Comparison of ENCODE assay signal across 8 mouse cellular contexts in the genomic region with DNA sequence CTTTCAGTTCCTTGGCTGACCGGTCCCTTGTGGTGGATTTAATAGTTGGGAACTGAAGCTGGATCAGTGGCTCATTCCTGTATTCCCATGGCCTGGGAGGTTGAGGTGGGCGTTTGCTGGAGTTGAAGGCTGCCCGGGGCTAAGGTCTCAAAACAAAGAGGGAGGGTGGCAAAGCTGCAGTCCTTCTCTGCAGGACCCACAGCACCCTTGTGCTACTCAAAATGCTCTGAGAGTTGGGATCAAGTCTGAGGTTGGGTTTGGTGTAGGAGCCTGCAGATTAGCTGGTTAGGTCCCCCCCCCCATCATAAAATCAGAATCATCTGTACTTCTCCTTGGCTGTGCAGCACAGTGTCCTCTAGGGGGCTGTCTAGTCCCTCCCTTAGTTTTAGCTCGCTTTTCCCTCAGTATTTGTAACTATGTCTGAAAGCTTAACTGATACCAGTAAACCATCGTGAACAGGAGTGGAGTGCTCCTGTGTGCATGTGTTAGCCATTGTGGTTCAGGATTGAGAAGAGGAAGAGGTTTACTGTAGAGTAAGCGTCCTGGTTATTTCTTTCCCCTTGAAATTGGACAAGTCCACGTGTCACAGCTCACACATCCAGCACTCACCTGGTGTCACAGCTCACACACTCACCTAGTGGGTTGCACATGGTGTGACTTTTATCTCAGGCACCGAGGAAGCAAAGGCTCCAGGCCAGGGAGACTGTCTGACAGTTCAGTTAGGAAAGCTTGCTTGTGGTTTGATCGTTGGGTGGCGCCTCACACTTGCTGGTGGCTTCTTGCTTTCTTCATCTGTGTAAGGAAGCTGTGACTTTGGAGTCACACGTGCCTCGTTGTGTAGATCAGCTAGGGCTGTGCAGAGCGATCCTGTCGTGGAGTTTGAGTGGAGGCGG. TPM values are rescaled to one million over a fixed set of nuclear protein-coding genes. Genes with fewer than 3 reads are reported as not detected.
A peak's percentile ranks its signal among the peaks of the same experiment; 100 is the strongest.
DNase-seq lines count a peak whose midpoint lies in the region; ATAC-seq and TF ChIP-seq lines count a peak whose summit lies in the region.

No protein-coding gene starts in this region.

- no peaks in the 10 kb centered on the region for H3K27me3 ChIP-seq in lung, embryonic 15.5 days
- H3K27me3 ChIP-seq in intestine, postnatal 0 days (replicated peaks; ENCODE audit: control insufficient read depth, insufficient read depth, low read length), result no peaks in the 10 kb centered on the region
- no peaks in the 10 kb centered on the region for H3K27me3 ChIP-seq in neural tube, embryonic 14.5 days (ENCODE audit: control insufficient read depth, insufficient read depth, low read length)

- no peak overlapping the region for H3K27ac ChIP-seq in lung, embryonic 15.5 days
- H3K27ac ChIP-seq in intestine, postnatal 0 days (ENCODE audit: low read depth, low read length), result peak overlapping the region; percentile 46; the same call in 1 of the 2 replicates
- H3K27ac ChIP-seq in neural tube, embryonic 14.5 days (ENCODE audit: low read depth, low read length), result no peak overlapping the region

- peaks cover 38% of the 10 kb centered on the region for H3K4me1 ChIP-seq in lung, embryonic 15.5 days
- peaks cover 14% of the 10 kb centered on the region for H3K4me1 ChIP-seq in intestine, postnatal 0 days (replicated peaks; ENCODE audit: control insufficient read depth, insufficient read depth, low read length)
- peaks cover 30% of the 10 kb centered on the region for H3K4me1 ChIP-seq in neural tube, embryonic 14.5 days (ENCODE audit: control insufficient read depth, insufficient read depth, low read length)

- ATAC-seq in CD4-positive, CD25-positive, alpha-beta regulatory T cell, adult 4 months, result no peak
- no peak for ATAC-seq in lung, embryonic 15.5 days (ENCODE audit: borderline replicate concordance, extremely low read depth, low FRiP score, low TSS enrichment)
- ATAC-seq in intestine, postnatal 0 days, result no peak
- no peak for ATAC-seq in neural tube, embryonic 14.5 days (ENCODE audit: low read depth)

- 73% methylated on average over 15 of the region's 15 CpGs for WGBS in lung, embryonic 15.5 days
- 72% methylated on average over 15 of the region's 15 CpGs for WGBS in intestine, postnatal 0 days
- WGBS in neural tube, embryonic 14.5 days, result 84% methylated on average over 15 of the region's 15 CpGs

- peak; percentile 71 for TF ChIP-seq CTCF in intestine, postnatal 0 days (IDR thresholded peaks at IDR 0.05; ENCODE audit: low read depth)

- H3K4me3 ChIP-seq in lung, embryonic 15.5 days, result no peak overlapping the region
- no peak overlapping the region for H3K4me3 ChIP-seq in intestine, postnatal 0 days (ENCODE audit: low read depth, low read length)
- H3K4me3 ChIP-seq in neural tube, embryonic 14.5 days (ENCODE audit: low read depth, low read length), result no peak overlapping the region

- peak; percentile 82 for DNase-seq in CD4-positive, CD25-positive, alpha-beta regulatory T cell, adult 2 months (ENCODE audit: low read depth, low spot score)
- DNase-seq in lung, postnatal 10 days, result no peak
- no peak for DNase-seq in right cerebral cortex, postnatal 25 days
- DNase-seq in Muller cell, postnatal 12 days (ENCODE audit: inconsistent ontology term), result no peak

- peak overlapping the region; percentile 80; the same call in 1 of the 2 replicates for H3K4me2 ChIP-seq in lung, embryonic 15.5 days
- H3K4me2 ChIP-seq in intestine, postnatal 0 days (replicated peaks; ENCODE audit: low read depth), result no peak overlapping the region; the same call in 1 of the 2 replicates
- H3K4me2 ChIP-seq in neural tube, embryonic 14.5 days (ENCODE audit: low read depth, low read length), result peak overlapping the region; percentile 91; the same call in 1 of the 2 replicates

- H3K9me3 ChIP-seq in lung, embryonic 15.5 days, result no peaks in the 10 kb centered on the region
- no peaks in the 10 kb centered on the region for H3K9me3 ChIP-seq in intestine, postnatal 0 days (ENCODE audit: control insufficient read depth)
- H3K9me3 ChIP-seq in neural tube, embryonic 14.5 days (ENCODE audit: control insufficient read depth, low read length), result no peaks in the 10 kb centered on the region

- H3K9ac ChIP-seq in lung, embryonic 15.5 days, result no peak overlapping the region
- no peak overlapping the region for H3K9ac ChIP-seq in intestine, postnatal 0 days (ENCODE audit: low read depth, low read length)
- H3K9ac ChIP-seq in neural tube, embryonic 14.5 days (replicated peaks; ENCODE audit: low read depth, low read length), result no peak overlapping the region

- H3K36me3 ChIP-seq in lung, embryonic 15.5 days, result peaks cover 79% of the 10 kb centered on the region
- H3K36me3 ChIP-seq in intestine, postnatal 0 days (ENCODE audit: control insufficient read depth, insufficient read depth), result peaks cover 71% of the 10 kb centered on the region
- H3K36me3 ChIP-seq in neural tube, embryonic 14.5 days (ENCODE audit: control insufficient read depth, insufficient read depth, low read length), result peaks cover 78% of the 10 kb centered on the region

RNA-seq across cellular contexts. Expression of a gene that starts 4.4 kb away (rescaled TPM):
- 100 to 1,000 TPM; 255 to 357 TPM for polyA plus RNA-seq in CD4-positive, CD25-positive, alpha-beta regulatory T cell, adult 4 months (2017; shearing (Covaris generic))
- 512 and 523 TPM in 2 replicates for polyA plus RNA-seq in lung, embryonic 15.5 days (2015; fragmentation: Nextera tagmentation; extraction: Ambion mirVana)
- 125 and 127 TPM in 2 replicates for polyA plus RNA-seq in intestine, postnatal 0 days (2015; fragmentation: Nextera tagmentation; extraction: Ambion mirVana)
- polyA plus RNA-seq in neural tube, embryonic 14.5 days (2014; fragmentation: Nextera tagmentation; extraction: Ambion mirVana), result 373 and 383 TPM in 2 replicates

RNA-seq across cellular contexts. Expression of a gene that starts 10.4 kb away (rescaled TPM):
- 1 to 10 TPM; 2.0 to 2.2 TPM for polyA plus RNA-seq in CD4-positive, CD25-positive, alpha-beta regulatory T cell, adult 4 months (2017; shearing (Covaris generic))
- polyA plus RNA-seq in lung, embryonic 15.5 days (2015; fragmentation: Nextera tagmentation; extraction: Ambion mirVana), result 13.2 and 13.4 TPM in 2 replicates
- 8.1 and 8.2 TPM in 2 replicates for polyA plus RNA-seq in intestine, postnatal 0 days (2015; fragmentation: Nextera tagmentation; extraction: Ambion mirVana)
- 3.4 and 4.3 TPM in 2 replicates for polyA plus RNA-seq in neural tube, embryonic 14.5 days (2014; fragmentation: Nextera tagmentation; extraction: Ambion mirVana)

RNA-seq across cellular contexts. Expression of a gene that starts 12.5 kb away (rescaled TPM):
- 1 to 10 TPM; 6.3 to 8.2 TPM for polyA plus RNA-seq in CD4-positive, CD25-positive, alpha-beta regulatory T cell, adult 4 months (2017; shearing (Covaris generic))
- 3.4 and 4.3 TPM in 2 replicates for polyA plus RNA-seq in lung, embryonic 15.5 days (2015; fragmentation: Nextera tagmentation; extraction: Ambion mirVana)
- polyA plus RNA-seq in intestine, postnatal 0 days (2015; fragmentation: Nextera tagmentation; extraction: Ambion mirVana), result 4.1 and 4.3 TPM in 2 replicates
- 118 and 154 TPM in 2 replicates for polyA plus RNA-seq in neural tube, embryonic 14.5 days (2014; fragmentation: Nextera tagmentation; extraction: Ambion mirVana)

RNA-seq across cellular contexts. Expression of a gene that starts 16.6 kb away (rescaled TPM):
- 1,000 to 10,000 TPM; 4,417 to 6,162 TPM for polyA plus RNA-seq in CD4-positive, CD25-positive, alpha-beta regulatory T cell, adult 4 months (2017; shearing (Covaris generic))
- 114 and 138 TPM in 2 replicates for polyA plus RNA-seq in lung, embryonic 15.5 days (2015; fragmentation: Nextera tagmentation; extraction: Ambion mirVana)
- 672 and 681 TPM in 2 replicates for polyA plus RNA-seq in intestine, postnatal 0 days (2015; fragmentation: Nextera tagmentation; extraction: Ambion mirVana)
- 99.9 and 111 TPM in 2 replicates for polyA plus RNA-seq in neural tube, embryonic 14.5 days (2014; fragmentation: Nextera tagmentation; extraction: Ambion mirVana)

RNA-seq across cellular contexts. Expression of a gene that starts 25.3 kb away (rescaled TPM):
- 1 to 10 TPM in 1 of 2 experiments, under 1 TPM in 1; 0.79 to 1.4 TPM for polyA plus RNA-seq in CD4-positive, CD25-positive, alpha-beta regulatory T cell, adult 4 months (2017; shearing (Covaris generic))
- polyA plus RNA-seq in lung, embryonic 15.5 days (2015; fragmentation: Nextera tagmentation; extraction: Ambion mirVana), result 0.70 and 0.75 TPM in 2 replicates
- 0.23 and 0.30 TPM in 2 replicates for polyA plus RNA-seq in intestine, postnatal 0 days (2015; fragmentation: Nextera tagmentation; extraction: Ambion mirVana)
- polyA plus RNA-seq in neural tube, embryonic 14.5 days (2014; fragmentation: Nextera tagmentation; extraction: Ambion mirVana), result 0.44 TPM in 1 of 2 replicates, not detected in the other

Comparison
In these comparisons a context has a peak if more than half of its experiments do, and no peak if none do; other contexts are left out.
1. RNA of a gene that starts 12.5 kb away (polyA plus RNA-seq): 118 to 154 TPM in neural tube, embryonic 14.5 days; 6.3 to 8.2 TPM in CD4-positive, CD25-positive, alpha-beta regulatory T cell, adult 4 months, 3.4 to 4.3 TPM in lung, embryonic 15.5 days and 4.1 to 4.3 TPM in intestine, postnatal 0 days; every median in the first group is over 10 times any median in the second.